Mouse (Mus musculus): ENCODE data around the gene Adamts17.

Adamts17 gene

DNA sequence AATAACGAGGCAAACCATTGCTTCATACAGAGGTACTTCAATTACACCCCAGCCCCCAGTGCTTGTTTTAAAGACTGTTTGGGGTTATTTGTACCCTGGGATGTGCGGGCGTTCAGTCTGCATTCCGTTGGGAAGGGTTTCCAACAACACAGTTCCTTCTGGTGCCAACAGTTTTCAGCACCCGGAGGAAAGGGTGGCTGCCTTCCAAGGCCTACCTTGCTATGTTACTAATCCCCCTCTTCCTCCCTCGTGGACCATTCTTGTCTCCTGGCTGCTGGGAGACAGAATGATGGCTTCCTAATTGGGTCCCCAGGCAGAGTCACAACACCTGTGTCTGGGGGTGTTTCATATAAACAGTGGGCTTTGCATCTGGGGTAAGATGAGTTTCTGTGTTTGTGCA is 94.5 kb downstream of the Adamts17 start:
- peak; percentile 42 for DNase-seq (ENCODE audit: low spot score)

DNA sequence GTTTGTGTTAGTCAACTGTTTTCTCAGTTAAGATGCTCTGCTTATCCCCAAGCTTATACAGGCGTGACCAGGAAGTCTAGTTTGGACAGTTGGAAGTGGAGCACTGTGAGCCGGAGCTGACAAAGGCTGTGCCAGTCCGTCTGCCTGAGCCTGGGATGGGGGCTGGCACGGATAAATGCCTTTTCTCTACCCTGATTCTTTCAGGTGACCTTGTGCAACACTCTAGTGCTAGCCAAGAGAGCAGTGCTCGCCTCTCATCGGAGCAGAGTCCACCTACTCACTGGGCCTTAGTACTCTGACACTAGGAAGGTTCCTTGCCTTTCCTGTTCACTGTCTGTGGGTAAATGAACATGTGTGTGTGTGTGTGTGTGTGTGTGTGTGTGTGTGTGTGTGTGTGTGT is 95.5 kb downstream of the Adamts17 start:
- no peak for DNase-seq (ENCODE audit: low spot score)

DNA sequence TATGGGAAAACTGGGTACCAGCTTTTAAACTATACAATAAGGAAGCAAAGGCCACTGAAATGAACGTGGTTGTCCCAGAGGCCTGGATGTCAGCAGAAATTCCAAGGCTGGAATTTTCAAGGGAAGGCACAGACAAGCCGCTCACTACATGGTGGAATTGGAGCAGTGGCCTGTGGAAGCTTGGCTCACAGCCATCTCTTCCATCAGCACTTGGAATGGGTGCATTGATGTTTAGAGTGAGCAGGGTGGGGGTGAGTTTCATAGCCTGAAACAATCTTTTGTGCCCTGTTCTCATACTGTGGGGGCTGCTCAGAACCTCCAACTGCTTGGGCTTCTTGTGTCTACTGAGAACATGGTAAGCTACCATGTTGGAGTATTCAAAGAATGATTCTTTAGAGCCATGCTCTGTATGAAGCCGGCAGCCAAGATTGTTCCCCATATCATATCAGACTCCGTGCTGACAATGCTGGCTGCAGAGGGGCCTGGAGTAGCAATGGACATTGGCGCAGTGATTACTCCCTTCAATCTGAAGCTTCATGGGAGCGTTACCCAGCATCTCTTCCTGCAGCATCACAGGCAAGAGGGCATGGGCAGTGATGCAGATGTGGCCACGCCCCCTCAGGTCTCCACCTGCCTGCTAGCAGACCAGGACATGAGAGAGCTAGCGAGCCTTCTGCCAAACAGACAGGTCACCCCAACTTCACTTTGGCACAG is 96.7 kb downstream of the Adamts17 start:
- no peak for DNase-seq (ENCODE audit: low spot score)

DNA sequence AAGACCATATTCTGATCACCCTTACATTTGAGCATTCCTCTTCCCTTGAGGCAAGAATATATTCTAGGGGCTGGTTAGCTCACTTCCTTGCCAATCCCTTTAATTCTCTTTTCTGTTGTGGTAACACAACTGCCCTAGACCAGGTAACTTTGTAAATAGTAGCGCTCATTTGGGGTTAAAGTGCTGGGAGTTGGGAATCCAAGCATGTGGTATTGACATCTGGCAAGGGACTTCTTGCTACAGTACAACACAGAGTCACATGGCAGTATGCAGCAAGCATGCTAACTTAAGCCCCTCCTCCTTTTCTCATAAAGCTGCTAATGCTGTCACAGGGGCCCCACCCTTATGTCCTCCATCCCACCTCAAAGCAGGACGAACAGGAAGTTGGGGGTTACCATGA is 97.4 kb downstream of the Adamts17 start:
- DNase-seq (ENCODE audit: low spot score) = no peak

DNA sequence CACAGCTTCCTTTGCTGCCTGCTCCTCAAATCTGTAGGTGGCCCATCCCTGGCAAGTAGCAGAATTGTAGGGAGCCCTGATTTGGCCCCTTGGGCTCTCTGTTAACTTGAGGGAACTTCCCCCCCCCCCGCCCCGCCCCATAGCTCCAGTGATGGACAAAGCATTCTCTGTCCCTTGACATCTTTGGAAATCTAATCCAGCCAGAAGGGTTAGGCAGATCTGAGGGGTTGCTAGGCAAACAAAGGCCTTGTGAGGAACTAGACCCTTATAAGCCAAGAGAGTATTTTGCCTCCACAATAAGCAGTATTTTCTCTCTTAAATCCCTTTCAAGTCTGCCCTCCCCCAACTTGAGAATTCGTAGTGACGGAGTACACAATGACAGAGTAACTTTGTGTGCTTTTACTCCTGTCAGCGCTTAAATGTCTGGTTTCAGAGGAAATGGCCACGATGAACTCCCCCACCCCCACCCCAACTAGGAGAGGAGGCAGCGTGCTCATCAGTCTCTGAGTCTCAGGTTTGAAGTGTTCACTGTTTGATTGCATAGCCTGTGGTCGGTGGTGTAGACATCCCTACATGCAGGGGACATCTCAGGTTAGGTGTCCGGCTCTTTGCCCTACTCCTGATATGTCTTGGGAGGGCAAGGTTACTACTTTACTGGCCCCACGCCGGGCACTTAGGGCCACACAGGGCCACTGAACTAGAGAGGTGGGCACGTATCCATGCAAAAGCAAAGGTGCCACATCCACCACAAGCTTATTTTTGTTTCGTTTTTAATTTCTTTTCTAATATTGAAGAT is 99.7 kb downstream of the Adamts17 start:
- DNase-seq (ENCODE audit: low spot score) = no peak

DNA sequence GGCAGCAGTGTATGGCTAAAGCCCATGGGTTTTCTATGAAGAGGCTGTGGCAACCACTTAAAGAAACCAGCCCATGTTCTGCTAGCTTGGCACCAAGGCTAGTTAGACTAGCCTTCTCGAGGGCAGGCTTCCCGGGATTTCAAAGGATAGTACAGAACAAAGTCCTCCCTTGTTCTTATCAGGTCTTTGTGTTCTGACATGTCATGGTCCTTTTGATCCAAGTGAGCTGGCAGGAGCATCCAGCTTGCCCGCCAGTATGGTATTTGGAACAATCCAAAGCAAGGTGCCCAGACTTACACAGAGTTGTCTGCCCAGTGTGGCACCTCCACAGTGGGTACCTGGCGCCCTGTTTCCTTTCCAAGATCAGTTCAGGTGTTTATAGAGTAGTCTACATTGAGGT is 101.2 kb downstream of the Adamts17 start:
- no peak for DNase-seq (ENCODE audit: low spot score)

DNA sequence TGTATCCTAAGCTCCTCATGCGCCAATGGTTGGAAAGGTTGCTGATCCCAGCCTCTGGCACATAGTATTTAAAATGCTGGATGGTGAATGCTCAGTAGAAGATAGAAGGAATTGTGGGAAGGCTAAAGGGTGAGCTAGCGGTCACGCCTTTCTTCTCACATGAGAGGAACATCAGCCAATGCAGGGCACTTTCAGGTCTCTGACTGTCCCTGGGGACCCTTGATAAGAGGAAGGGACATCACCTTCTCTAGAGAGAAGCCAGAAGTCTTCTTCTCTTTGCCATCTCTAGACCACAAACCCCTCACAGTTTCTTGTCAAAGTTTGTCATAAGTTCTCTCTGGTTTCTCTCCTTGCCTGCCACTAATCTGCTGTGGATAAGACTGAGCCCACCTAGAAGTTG is 109.5 kb downstream of the Adamts17 start:
- DNase-seq (ENCODE audit: low spot score) = no peak

DNA sequence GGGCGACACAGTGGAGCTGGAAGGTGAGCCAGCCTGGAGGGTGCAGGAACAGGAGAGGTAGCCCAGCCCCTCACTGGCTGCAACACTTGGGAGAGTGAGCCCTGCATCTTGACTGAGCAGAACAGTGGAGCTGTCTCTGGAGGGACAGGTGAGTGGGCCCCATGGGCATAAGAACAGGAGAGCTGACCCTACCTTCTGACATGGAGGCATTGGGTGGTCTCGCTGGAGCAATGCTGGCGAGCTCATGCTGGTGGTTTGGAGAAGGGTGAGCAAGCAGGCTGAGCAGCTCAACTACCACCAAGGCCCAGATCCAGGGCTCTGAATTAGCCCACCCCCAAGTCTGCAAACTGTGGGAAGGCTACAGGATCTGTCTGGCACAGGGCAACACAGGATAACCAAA is 113.4 kb downstream of the Adamts17 start:
- DNase-seq (ENCODE audit: low spot score) = no peak

DNA sequence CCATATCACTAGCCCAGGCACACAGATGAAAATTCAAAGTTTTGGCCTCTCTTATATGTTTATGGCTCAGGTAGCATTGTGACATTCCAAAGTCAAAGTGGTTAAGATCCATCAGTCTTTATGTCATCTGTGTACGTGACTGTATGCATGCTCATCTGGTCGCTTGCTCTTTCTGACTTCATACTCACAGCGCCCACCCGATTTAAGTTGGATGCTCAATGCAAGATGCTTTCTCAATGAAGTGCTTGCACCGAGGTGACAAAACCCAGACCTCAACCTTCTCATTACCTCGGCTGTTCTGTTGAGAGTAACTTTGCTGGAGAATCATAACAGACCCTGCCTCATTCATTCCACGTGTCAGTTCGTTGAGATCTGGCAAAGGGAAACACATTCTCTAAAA is 114.5 kb downstream of the Adamts17 start:
- no peak for DNase-seq (ENCODE audit: low spot score)

DNA sequence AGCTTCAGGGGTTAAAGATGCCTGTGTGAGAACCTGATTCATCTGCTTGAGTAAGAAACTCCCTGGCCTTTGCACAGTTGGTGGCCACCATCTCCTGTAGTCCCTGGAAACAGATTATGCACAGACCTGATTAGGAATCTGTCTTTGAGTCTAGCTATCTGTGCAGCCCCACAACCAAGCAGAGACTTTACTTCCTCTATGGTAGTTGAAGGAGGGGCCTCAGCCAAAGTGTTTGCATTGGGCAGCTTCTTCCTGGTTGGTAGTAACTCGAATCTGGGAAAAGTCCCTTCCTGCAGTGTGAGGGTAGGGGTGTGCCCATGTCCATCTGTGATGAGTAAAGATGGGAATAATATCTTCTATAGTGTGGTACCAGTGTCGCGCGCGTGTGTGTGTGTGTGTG is 115.2 kb downstream of the Adamts17 start:
- no peak for DNase-seq (ENCODE audit: low spot score)

DNA sequence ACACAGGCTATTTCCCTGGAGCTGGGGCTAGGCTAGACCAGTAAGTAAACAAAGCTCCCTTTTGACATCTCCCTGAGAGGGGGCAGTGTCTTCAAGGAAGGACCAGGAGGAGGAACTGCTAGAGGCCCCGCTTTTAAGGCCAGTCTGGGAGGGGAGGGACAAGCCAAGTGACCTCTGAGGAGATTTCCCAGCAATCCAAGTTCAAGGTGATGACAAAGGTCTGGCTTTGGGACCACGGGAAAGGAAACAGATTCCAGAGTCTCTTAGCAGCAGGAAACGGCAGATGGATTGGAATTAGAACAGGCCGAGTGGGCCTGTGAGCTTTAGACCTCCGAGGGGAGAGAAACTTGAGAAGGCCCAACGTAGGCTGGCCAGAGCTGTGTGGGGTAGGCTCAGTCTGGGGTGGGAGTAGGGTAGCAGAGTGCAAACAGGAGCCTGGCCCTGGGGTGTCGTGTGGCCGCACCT is 116.0 kb downstream of the Adamts17 start:
- DNase-seq (ENCODE audit: low spot score) = no peak

DNA sequence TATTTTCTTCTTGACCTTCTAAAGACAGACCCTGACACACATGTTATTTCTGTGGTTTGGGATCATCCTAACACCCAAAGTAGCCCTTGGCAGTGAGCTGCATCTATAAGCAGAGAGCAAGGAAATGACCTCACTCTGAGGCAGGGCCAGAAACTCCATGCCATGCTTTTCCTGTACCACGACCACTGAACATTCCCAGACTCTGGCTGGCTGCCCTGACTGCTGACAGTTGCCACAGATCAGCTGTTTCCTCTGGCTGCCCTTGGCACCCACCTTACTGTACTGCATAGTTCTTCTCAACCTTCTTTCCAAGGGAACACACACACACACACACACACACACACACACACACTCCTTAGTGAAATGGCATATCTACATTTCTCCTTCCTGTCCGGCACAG is 116.4 kb downstream of the Adamts17 start:
- no peak for DNase-seq (ENCODE audit: low spot score)

DNA sequence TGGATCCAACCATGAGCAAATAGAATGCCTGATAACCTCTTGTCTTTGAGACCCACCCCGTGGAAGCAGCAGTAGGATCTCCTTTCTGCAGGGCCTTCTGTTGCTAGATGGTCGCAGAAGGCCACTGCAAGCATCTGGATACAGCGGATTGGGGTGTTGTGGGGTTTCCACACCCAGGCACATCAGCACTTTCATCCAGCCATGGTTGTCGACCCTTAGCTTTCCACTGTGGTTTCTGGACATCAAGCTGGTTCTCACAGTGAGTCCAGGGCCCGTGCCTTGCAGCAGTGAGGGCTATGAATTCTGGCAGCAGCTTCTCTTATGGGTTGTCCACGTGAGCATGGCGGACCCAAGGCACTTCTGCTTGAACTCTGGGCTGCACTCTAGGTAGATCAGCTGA is 118.2 kb downstream of the Adamts17 start:
- DNase-seq (ENCODE audit: low spot score) = no peak

DNA sequence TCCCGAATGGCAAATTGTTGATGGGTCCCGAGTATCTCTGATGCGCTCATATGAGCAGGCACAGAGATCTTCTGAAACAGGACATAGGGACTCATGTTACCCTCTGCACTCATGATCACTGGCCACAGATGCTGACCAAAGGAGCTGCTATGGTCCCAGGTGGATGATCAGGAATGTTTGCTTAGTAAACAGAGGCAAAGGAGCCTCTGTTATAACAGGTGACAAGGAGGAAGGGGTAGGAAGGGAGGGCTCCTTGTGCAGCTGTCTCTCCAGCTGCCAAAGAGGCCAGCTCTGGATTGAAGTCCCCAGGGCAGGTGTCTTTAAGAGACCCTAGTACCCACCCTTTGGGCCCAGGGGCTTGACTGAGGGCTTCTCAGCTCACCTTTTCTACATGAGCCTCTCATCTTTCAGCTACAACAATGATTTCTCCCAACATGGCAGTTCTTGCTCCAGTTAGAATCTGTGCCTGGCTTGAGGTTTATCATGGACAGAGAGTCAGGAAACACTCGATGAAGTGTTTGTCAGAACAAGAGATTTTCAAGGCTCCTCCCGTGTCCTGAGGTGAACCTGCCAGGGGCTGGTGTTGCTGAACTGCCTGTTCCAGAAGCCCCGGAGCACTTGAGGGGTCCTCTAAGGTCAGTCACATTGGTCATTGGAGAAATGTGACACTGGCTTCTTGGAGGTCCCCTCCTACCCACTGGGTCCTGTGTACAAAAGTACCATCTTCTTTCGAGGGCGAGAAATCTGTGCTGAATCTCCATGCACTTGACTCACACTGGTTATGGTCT is 120.9 kb downstream of the Adamts17 start:
- no peak for DNase-seq (ENCODE audit: low spot score)

DNA sequence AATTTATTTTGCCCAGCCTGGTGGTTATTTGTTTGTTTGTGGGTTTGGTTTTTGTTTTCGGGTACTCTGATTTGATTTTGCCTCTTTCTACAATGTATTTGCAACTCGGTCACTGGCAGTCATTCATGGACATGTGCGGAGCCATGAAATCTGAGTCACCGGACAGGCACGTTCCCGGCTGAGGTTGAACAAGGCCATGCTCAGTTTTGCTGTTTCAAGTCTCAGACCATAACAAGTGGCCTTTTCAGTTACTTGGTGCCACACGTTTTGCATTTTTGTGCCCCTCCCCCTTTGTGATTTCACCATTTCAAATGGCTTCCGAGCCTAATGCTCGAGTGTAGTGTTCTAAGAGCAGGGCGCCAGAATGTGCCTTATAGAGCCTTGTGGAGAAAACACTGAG is 123.2 kb downstream of the Adamts17 start:
- no peak for DNase-seq (ENCODE audit: low spot score)

DNA sequence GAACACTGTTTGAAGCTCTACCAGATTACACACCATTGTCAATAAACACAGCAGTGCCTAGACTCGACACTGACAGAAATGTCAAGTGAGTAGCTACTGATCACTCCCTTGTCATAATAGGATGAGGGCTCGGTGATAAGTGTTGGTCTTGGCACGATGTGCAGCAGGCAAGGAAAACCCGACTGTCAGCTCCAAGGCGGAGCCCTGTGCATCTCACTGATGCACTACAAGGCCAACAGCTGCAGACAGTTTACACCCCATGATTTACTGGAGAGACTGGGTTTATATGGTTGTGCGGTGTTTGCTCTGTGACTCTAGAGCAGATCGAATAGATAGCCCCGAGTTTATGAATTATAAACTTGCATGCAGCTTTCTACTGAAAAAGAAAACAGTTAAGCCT is 124.0 kb downstream of the Adamts17 start:
- no peak for DNase-seq (ENCODE audit: low spot score)

DNA sequence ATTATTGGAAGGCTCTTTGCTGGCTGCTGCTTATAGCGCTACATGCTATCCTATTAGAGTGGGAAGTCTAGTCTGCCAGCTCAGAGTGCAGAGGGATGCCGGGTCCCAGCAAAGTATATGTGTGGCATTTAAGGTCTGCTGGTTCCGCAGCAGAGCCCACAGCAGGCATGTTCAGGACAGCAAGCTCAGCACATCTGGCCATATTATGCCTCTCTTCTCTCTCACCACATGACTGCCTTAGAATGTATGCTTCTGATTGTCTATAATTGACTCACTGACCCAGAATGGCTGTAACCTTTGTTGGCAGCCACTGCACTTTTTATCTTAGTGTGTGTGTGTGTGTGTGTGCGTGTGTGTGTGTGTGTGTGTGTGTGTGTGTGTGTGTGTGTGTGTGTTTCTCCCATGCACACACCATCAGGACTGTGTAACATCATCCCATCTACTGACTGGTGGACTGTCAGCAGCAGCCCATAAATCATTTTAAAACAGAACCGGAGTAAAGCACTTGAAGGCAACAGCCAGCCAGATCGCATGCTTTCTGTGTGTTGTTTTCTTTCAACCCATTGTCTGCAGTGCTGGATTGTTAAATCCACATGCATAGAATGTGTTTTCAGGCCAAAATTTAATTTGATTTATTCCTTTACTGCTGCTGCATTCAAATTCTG is 127.1 kb downstream of the Adamts17 start:
- no peak for DNase-seq (ENCODE audit: low spot score)

DNA sequence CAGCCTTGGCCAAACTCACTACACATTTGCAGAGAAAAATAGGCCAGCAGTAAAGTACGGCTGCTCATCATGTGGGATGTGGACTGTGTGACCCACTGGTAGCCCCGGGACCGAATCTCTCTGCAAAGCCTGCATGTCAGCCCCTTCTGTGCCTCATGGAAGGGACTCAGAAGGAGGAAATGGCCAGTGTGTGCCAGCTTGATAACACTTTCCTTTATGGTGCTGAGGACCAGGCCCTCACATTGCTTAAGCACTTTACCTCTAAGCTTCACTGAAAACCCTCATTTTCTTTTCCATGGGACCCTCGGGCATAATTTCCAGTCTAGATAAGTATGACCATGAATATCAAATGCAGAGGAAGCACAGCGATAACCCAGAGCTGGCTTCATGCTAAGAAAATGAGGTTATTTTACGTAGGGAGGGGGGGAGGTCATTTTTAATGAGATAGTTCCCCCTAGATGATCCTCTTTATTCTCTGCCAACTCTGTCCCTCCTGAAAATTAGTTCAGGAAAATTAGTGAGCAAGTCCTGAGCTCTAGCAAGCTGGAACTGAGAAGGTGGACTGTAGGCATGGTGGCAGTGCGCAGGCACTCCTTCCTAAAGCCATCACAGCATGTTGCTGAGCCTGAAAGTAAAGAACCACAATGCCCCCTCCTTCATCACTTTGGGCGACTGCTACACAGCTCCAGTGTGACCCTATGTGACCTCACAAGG is 127.8 kb downstream of the Adamts17 start:
- no peak for DNase-seq (ENCODE audit: low spot score)

DNA sequence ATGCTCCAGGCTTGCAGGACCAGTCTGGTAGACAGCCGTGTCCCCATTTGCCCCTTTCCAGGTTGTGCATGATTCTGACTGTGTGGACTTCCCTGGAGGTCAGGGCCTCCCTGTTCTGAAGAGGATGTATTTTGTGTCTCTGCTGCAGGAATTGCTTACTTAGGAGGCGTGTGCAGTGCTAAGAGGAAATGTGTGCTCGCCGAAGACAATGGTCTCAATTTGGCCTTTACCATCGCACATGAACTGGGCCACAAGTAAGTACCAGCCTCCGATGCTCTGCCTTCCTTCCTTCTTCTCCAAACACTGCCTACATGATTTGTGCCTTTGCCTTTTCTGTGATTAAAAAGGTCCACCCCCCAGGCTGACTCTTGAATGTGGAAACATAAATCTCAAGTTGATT is 129.1 kb downstream of the Adamts17 start:
- no peak for DNase-seq (ENCODE audit: low spot score)

DNA sequence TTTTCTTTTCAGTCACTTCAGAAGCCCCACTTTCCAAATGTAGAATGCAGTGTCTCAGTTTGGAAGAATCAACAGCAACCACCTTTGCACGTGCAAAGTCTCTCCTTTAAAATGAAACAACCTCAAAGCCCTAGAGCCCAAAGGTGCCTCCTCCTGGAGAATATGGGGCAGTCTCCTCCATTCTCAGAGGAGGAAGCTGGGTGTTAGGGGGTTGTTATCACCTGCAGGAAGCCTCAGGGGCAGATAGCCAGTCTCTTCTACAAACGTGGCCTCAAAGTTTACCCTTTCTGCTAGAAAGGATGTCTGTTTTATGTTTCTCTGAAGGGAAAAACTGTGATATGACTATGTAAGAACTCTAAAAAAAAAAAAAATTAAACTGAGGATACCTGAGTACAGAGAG is 129.7 kb downstream of the Adamts17 start:
- DNase-seq (ENCODE audit: low spot score) = no peak

DNA sequence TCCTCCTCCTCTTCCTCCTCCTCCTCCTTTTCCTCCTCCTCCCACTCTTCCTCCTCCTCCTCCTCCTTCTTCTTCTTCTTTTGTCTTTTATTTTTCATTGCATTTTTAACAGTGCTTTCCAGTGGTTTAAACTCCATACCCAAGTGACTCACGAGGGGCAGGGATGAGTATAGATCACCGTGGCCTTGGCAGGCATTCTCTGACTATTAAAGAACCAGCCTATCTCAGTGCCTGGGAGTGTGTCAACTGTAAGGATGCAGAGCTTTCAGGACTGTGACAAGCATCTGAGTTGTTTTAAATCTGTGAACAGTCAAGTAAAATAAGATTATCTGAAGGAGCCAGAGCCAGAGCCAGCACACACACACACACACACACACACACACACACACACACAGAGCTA is 130.7 kb downstream of the Adamts17 start:
- DNase-seq (ENCODE audit: low spot score) = no peak

DNA sequence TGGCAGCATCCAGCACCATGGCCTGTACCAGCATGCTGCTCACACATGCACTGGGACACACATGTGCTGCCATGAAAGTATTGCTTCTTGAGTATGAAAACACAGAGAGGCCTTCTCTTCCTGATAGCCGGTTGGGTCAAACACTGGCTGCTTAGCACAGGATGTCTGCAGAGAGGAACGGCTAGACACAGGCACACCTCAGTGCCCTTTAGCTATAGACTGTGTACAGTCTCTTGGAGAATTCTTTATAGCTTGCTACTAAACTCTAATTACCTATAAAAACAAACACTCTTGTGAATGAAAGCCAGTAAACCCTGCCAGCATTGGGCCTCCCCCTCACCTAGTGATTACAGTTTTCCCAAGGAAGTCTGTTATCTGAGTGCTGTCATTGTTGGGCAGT is 131.4 kb downstream of the Adamts17 start:
- no peak for DNase-seq (ENCODE audit: low spot score)
